Mouse (Mus musculus): ENCODE results near the gene Oaz1. TPM values are rescaled to one million over a fixed set of nuclear protein-coding genes. Genes with fewer than 3 reads are reported as not detected.

Gene Oaz1
- polyA plus RNA-seq, 1 experiment from 2014 or later: 2,273 TPM

GRCm38 (mm10) chr10:80832818-80833217 is 6.4 kb downstream of the Oaz1 start:
- Histone ChIP-seq H3K9me3 (peaks cover 18% of the 10 kb centered on the region), H3K27ac (no peak overlapping the region), H3K4me1 (peaks cover 84% of the 10 kb centered on the region), H3K4me3 (no peak overlapping the region), H3K27me3 (ENCODE audit: poor library complexity, severe bottlenecking) (peaks cover 56% of the 10 kb centered on the region), H3K36me3 (replicated peaks) (peaks cover 49% of the 10 kb centered on the region)
- 71% methylated on average over 7 of the region's 7 CpGs for WGBS
- no peak for DNase-seq (ENCODE audit: extremely low spot score, low spot score)

GRCm38 (mm10) chr10:80835617-80836016 is 9.2 kb downstream of the Oaz1 start:
- 67% methylated on average over 30 of the region's 30 CpGs for WGBS
- Histone ChIP-seq H3K27me3 (ENCODE audit: poor library complexity, severe bottlenecking) (peaks cover 72% of the 10 kb centered on the region), H3K36me3 (replicated peaks) (peaks cover 23% of the 10 kb centered on the region), H3K4me3 (peak overlapping the region; percentile 9; the same call in 1 of the 2 replicates), H3K27ac (no peak overlapping the region; the same call in 1 of the 2 replicates), H3K4me1 (peaks cover 73% of the 10 kb centered on the region), H3K9me3 (peaks cover 18% of the 10 kb centered on the region)
- no peak for DNase-seq (ENCODE audit: extremely low spot score, low spot score)

GRCm38 (mm10) chr10:80836949-80837379 is 10.5 kb downstream of the Oaz1 start:
- peaks cover 85% of the 10 kb centered on the region for H3K27me3 ChIP-seq (ENCODE audit: poor library complexity, severe bottlenecking)
- 64% methylated on average over 7 of the region's 7 CpGs for WGBS
- H3K27ac ChIP-seq: no peak overlapping the region
- peaks cover 17% of the 10 kb centered on the region for H3K36me3 ChIP-seq (replicated peaks)
- H3K4me3 ChIP-seq: no peak overlapping the region
- DNase-seq (ENCODE audit: extremely low spot score, low spot score): no peak
- peaks cover 73% of the 10 kb centered on the region for H3K4me1 ChIP-seq
- H3K9me3 ChIP-seq: peaks cover 18% of the 10 kb centered on the region

GRCm38 (mm10) chr10:80837827-80838226 is 11.4 kb downstream of the Oaz1 start:
- Histone ChIP-seq H3K27me3 (ENCODE audit: poor library complexity, severe bottlenecking) (peaks cover 88% of the 10 kb centered on the region), H3K9me3 (peaks cover 18% of the 10 kb centered on the region), H3K4me3 (no peak overlapping the region), H3K27ac (0 out of 2 replicates have a peak overlapping the region, but pooled peaks have one; percentile 20), H3K36me3 (replicated peaks) (peaks cover 17% of the 10 kb centered on the region), H3K4me1 (peaks cover 66% of the 10 kb centered on the region)
- 0% methylated on average over 2 of the region's 2 CpGs for WGBS
- DNase-seq (ENCODE audit: extremely low spot score, low spot score): no peak

- DNase-seq (ENCODE audit: extremely low spot score, low spot score): no peak
- H3K4me3 ChIP-seq: no peak overlapping the region
- 62% methylated on average over 2 of the region's 2 CpGs for WGBS
- H3K36me3 ChIP-seq (replicated peaks): peaks cover 16% of the 10 kb centered on the region
- 0 out of 2 replicates have a peak overlapping the region, but pooled peaks have one; percentile 20 for H3K27ac ChIP-seq
- H3K27me3 ChIP-seq (ENCODE audit: poor library complexity, severe bottlenecking): peaks cover 88% of the 10 kb centered on the region
- peaks cover 18% of the 10 kb centered on the region for H3K9me3 ChIP-seq
- peaks cover 64% of the 10 kb centered on the region for H3K4me1 ChIP-seq
Observed at GRCm38 (mm10) chr10:80838346-80838912, 12.0 kb downstream of the Oaz1 start.

GRCm38 (mm10) chr10:80839848-80840247 is 13.4 kb downstream of the Oaz1 start:
- peaks cover 88% of the 10 kb centered on the region for H3K27me3 ChIP-seq (ENCODE audit: poor library complexity, severe bottlenecking)
- peaks cover 5% of the 10 kb centered on the region for H3K36me3 ChIP-seq (replicated peaks)
- H3K27ac ChIP-seq: no peak overlapping the region
- no peak for DNase-seq (ENCODE audit: extremely low spot score, low spot score)
- WGBS: 67% methylated on average over 6 of the region's 6 CpGs
- peaks cover 69% of the 10 kb centered on the region for H3K4me1 ChIP-seq
- peaks cover 10% of the 10 kb centered on the region for H3K9me3 ChIP-seq
- no peak overlapping the region for H3K4me3 ChIP-seq

GRCm38 (mm10) chr10:80841685-80842084 is 15.2 kb downstream of the Oaz1 start:
- no peaks in the 10 kb centered on the region for H3K9me3 ChIP-seq
- DNase-seq (ENCODE audit: extremely low spot score, low spot score): no peak
- peaks cover 87% of the 10 kb centered on the region for H3K27me3 ChIP-seq (ENCODE audit: poor library complexity, severe bottlenecking)
- 0 out of 2 replicates have a peak overlapping the region, but pooled peaks have one; percentile 2 for H3K4me3 ChIP-seq
- no peak overlapping the region for H3K27ac ChIP-seq
- WGBS: 73% methylated on average over 2 of the region's 2 CpGs
- peaks cover 57% of the 10 kb centered on the region for H3K4me1 ChIP-seq
- H3K36me3 ChIP-seq (replicated peaks): no peaks in the 10 kb centered on the region

- Histone ChIP-seq H3K27ac (no peak overlapping the region), H3K9me3 (no peaks in the 10 kb centered on the region), H3K27me3 (ENCODE audit: poor library complexity, severe bottlenecking) (peaks cover 80% of the 10 kb centered on the region), H3K36me3 (replicated peaks) (no peaks in the 10 kb centered on the region), H3K4me1 (peaks cover 50% of the 10 kb centered on the region), H3K4me3 (no peak overlapping the region)
- DNase-seq (ENCODE audit: extremely low spot score, low spot score): no peak
- 87% methylated on average over 15 of the region's 15 CpGs for WGBS
Observed at GRCm38 (mm10) chr10:80842334-80842733, 15.9 kb downstream of the Oaz1 start.

GRCm38 (mm10) chr10:80843087-80843930 is 16.9 kb downstream of the Oaz1 start:
- no peak for DNase-seq (ENCODE audit: extremely low spot score, low spot score)
- Histone ChIP-seq H3K36me3 (replicated peaks) (no peaks in the 10 kb centered on the region), H3K4me3 (peak overlapping the region; percentile 64), H3K27ac (peak overlapping the region; percentile 79), H3K9me3 (no peaks in the 10 kb centered on the region), H3K27me3 (ENCODE audit: poor library complexity, severe bottlenecking) (peaks cover 71% of the 10 kb centered on the region), H3K4me1 (peaks cover 43% of the 10 kb centered on the region)
- WGBS: 9% methylated on average over 32 of the region's 32 CpGs

GRCm38 (mm10) chr10:80843931-80844547 is 17.6 kb downstream of the Oaz1 start, which contains the start of gene Lingo3:
Gene Lingo3, minus strand, starts transcription at chr10:80844039.
- H3K36me3 ChIP-seq (replicated peaks): no peaks in the 10 kb centered on the region
- H3K27me3 ChIP-seq (ENCODE audit: poor library complexity, severe bottlenecking): peaks cover 66% of the 10 kb centered on the region
- H3K4me3 ChIP-seq: peak within 1 kb of the TSS; percentile 64
- no peaks in the 10 kb centered on the region for H3K9me3 ChIP-seq
- H3K27ac ChIP-seq: peak within 1 kb of the TSS; percentile 79
- DNase-seq (ENCODE audit: extremely low spot score, low spot score): no peak
- peaks cover 47% of the 10 kb centered on the region for H3K4me1 ChIP-seq
- WGBS: 6% methylated on average over 47 of the region's 51 CpGs

GRCm38 (mm10) chr10:80845055-80845693 is 18.7 kb downstream of the Oaz1 start:
- Histone ChIP-seq H3K36me3 (replicated peaks) (peaks cover 8% of the 10 kb centered on the region), H3K4me3 (no peak overlapping the region), H3K27me3 (ENCODE audit: poor library complexity, severe bottlenecking) (peaks cover 64% of the 10 kb centered on the region), H3K4me1 (peaks cover 47% of the 10 kb centered on the region), H3K27ac (no peak overlapping the region), H3K9me3 (no peaks in the 10 kb centered on the region)
- DNase-seq (ENCODE audit: extremely low spot score, low spot score): no peak
- WGBS: 71% methylated on average over 8 of the region's 8 CpGs

- peaks cover 42% of the 10 kb centered on the region for H3K4me1 ChIP-seq
- peaks cover 58% of the 10 kb centered on the region for H3K27me3 ChIP-seq (ENCODE audit: poor library complexity, severe bottlenecking)
- no peak overlapping the region for H3K4me3 ChIP-seq
- no peak overlapping the region for H3K27ac ChIP-seq
- no peaks in the 10 kb centered on the region for H3K9me3 ChIP-seq
- DNase-seq (ENCODE audit: extremely low spot score, low spot score): no peak
- peaks cover 13% of the 10 kb centered on the region for H3K36me3 ChIP-seq (replicated peaks)
- WGBS: 82% methylated on average over 12 of the region's 12 CpGs
Observed at GRCm38 (mm10) chr10:80845732-80846131, 19.3 kb downstream of the Oaz1 start.
